Mouse (Mus musculus) hindbrain, embryonic 12.5 days (tissue): Measurements from ENCODE around the gene Tnfsf10. TPM values are rescaled to one million over a fixed set of nuclear protein-coding genes. Genes with fewer than 3 reads are reported as not detected.
"Not testable (repeated sequence)": the region's sequence is repeated elsewhere in the genome, so short reads cannot be mapped to it uniquely, and the experiment has no call there.

ENCODE experiments used
- ATAC-seq: fragments of 200-750 bp; cut with Nextera tagmentation; 2 replicates; pipeline ENCODE4 v1.8.0; 2017; ENCODE audit warnings: moderate TSS enrichment; ENCODE audit not compliant: low FRiP score
- H3K27ac ChIP-seq: fragments of 300-500 bp; sonication (generic); 2 replicates; pipeline ENCODE4 v1.5.1; 2016; ENCODE audit warnings: mild to moderate bottlenecking
- H3K27me3 ChIP-seq: fragments of 300-500 bp; sonication (generic); 2 replicates; pipeline ENCODE4 v1.6.1; 2016; ENCODE audit warnings: mild to moderate bottlenecking
- H3K36me3 ChIP-seq: fragments of 300-500 bp; sonication (generic); 2 replicates; pipeline ENCODE4 v1.6.1; 2016; ENCODE audit warnings: mild to moderate bottlenecking
- H3K4me1 ChIP-seq: fragments of 300-500 bp; sonication (generic); 2 replicates; pipeline ENCODE4 v1.6.1; 2016
- H3K4me2 ChIP-seq: fragments of 300-500 bp; sonication (generic); replicated peaks from 2 replicates; pipeline ENCODE4 v1.6.1; 2016; ENCODE audit warnings: mild to moderate bottlenecking
- H3K4me3 ChIP-seq: fragments of 300-500 bp; sonication (generic); 2 replicates; pipeline ENCODE4 v1.5.1; 2016; ENCODE audit warnings: mild to moderate bottlenecking
- H3K9ac ChIP-seq: fragments of 300-500 bp; sonication (generic); 2 replicates; pipeline ENCODE4 v1.6.1; 2016; ENCODE audit warnings: mild to moderate bottlenecking, moderate library complexity
- H3K9me3 ChIP-seq: fragments of 300-500 bp; sonication (generic); replicated peaks from 2 replicates; pipeline ENCODE4 v1.6.1; 2016; ENCODE audit warnings: mild to moderate bottlenecking
- WGBS: fragments of 180-500 bp; shearing (Covaris S2); methylation state at CpG from one replicate; pipeline ENCODE4 v1.1.7; 2016; 5-methylcytosine and 5-hydroxymethylcytosine counted together
- polyA plus RNA-seq: library from polyadenylated mRNA; unstranded; fragments of >200 nt; fragmentation: Nextera tagmentation; extraction: Ambion mirVana; gene quantifications from 2 replicates; pipeline ENCODE4 v1.2.1, GENCODE M21; 2016

Tnfsf10 gene
- polyA plus RNA-seq, 1 experiment from 2014 or later = not detected

DNA sequence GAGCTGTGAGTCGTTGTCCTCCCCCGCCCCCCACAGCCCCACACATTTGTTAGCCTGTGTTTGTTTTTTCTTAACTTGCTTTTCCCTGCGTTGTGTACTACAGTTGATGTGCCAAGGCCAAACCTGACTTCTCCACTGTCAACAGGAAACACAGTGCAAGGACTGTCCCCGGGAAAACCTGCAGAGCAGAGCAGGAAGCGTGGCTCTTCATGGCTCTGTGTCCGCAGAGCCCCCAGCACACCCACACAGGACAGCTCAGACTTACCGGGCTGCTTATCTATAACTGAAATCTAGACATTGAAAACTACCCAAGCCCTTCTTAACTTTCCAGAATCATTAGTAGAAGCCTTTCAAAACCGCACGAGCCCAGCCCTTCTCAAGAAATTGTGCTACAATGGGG lies 31.8 kb upstream of the Tnfsf10 start:
- peaks cover 5% of the 10 kb centered on the region for H3K4me1 ChIP-seq
- no peak overlapping the region for H3K9ac ChIP-seq
- 81% methylated on average over 9 of the region's 9 CpGs for WGBS
- H3K4me3 ChIP-seq = no peak overlapping the region
- H3K27ac ChIP-seq = no peak overlapping the region
- no peak overlapping the region for H3K4me2 ChIP-seq
- no peak for ATAC-seq
- 0 out of 2 replicates have a peak, but pooled peaks cover 4% of the 10 kb centered on the region for H3K27me3 ChIP-seq
- H3K36me3 ChIP-seq = no peaks in the 10 kb centered on the region
- no peaks in the 10 kb centered on the region for H3K9me3 ChIP-seq

DNA sequence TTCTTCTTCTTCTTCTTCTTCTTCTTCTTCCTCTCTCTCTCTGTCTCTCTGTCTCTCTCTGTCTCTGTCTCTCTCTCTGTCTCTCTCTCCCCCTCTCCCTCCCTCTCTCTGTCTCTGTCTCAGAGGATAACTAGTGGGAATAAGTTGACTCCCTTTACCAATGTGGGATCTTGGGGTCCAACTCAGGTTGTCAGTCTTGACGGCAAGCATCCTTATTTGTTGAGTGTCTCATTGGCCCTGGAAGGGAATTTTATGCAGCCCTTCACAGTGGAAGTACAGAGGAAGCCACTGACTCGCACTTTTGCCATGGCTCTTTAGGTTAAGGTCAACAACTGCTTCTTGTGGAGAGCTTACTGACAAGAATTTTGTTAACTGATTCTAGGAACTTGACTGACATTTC lies 28.5 kb upstream of the Tnfsf10 start:
- Histone ChIP-seq H3K9me3 (no peaks in the 10 kb centered on the region), H3K4me2 (no peak overlapping the region), H3K27ac (no peak overlapping the region), H3K27me3 (no peaks in the 10 kb centered on the region), H3K4me3 (no peak overlapping the region), H3K9ac (no peak overlapping the region), H3K36me3 (no peaks in the 10 kb centered on the region), H3K4me1 (no peaks in the 10 kb centered on the region; the same call in 1 of the 2 replicates)
- 72% methylated on average over 2 of the region's 2 CpGs for WGBS
- ATAC-seq = no peak

DNA sequence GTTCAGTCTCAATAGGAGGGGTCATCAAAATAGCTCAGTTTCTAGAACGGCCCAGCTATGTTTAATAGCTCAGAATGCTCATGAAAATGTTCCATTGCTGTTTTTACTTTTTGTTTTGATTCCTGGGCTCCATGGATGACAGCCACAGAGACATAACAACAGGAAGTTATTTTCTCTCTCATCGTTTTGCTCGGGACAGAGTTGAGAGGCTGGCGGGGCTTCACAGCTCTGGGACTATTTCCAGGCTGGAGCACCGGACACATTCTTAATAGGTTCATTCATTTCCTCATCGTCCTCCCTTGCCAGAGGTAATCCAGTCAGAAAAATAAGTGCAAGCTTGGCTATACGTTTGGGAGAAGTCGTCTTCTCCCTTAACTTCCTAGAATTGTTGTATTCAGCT lies 27.9 kb upstream of the Tnfsf10 start:
- 74% methylated on average over 8 of the region's 8 CpGs for WGBS
- H3K27ac ChIP-seq = no peak overlapping the region
- no peaks in the 10 kb centered on the region for H3K36me3 ChIP-seq
- H3K27me3 ChIP-seq = no peaks in the 10 kb centered on the region
- no peaks in the 10 kb centered on the region for H3K9me3 ChIP-seq
- no peak for ATAC-seq
- no peak overlapping the region for H3K4me2 ChIP-seq
- no peaks in the 10 kb centered on the region for H3K4me1 ChIP-seq
- no peak overlapping the region for H3K9ac ChIP-seq
- H3K4me3 ChIP-seq = no peak overlapping the region

DNA sequence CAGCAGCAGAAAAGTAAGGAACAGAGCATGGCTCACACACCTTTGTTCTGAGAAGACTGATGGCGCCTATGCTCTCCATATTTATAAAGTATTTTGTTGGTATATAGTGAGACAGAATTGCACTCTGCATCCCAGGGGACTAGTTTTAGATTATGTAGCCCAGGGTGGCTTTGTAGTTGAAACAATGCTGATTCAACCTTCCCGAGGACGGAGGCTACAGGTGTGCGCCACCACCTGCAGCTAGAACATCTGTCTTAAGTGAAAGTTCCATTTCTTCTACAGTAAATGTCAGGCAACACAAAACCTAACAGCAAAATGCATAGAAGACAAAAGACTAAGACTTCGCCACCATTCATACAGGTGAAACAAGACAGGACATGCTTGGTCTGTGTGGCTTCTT lies 26.5 kb upstream of the Tnfsf10 start:
- ATAC-seq = no peak
- 81% methylated on average over 5 of the region's 5 CpGs for WGBS
- no peak overlapping the region for H3K4me3 ChIP-seq

DNA sequence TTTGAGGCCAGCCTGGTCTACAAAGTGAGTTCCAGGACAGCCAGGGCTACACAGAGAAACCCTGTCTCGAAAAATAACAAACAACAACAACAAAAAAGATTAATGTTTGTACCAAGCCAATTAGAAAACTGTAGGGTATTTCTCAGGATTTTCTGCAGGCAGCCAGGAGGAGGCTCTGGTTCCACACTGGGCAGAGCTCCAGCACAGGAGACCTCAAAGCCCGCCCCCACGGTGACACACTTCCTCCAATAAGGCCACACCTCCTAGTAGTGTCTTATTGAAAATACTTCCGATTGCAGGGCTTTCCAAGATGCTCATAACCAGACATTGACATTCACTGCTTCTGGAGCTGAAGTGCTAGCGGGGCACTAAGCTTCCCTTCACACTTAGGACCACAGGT lies 25.9 kb upstream of the Tnfsf10 start:
- not testable (repeated sequence) for ATAC-seq, H3K9ac ChIP-seq, H3K4me3 ChIP-seq, H3K9me3 ChIP-seq, H3K27ac ChIP-seq, H3K4me2 ChIP-seq, H3K27me3 ChIP-seq, H3K36me3 ChIP-seq, H3K4me1 ChIP-seq
- 92% methylated on average over 5 of the region's 5 CpGs for WGBS

More for the DNA sequence above, 26.5 kb upstream of the Tnfsf10 start:
- Histone ChIP-seq H3K9me3 (no peaks in the 10 kb centered on the region), H3K4me2 (no peak overlapping the region), H3K36me3 (no peaks in the 10 kb centered on the region), H3K9ac (no peak overlapping the region), H3K4me1 (no peaks in the 10 kb centered on the region), H3K27me3 (no peaks in the 10 kb centered on the region), H3K27ac (no peak overlapping the region)

DNA sequence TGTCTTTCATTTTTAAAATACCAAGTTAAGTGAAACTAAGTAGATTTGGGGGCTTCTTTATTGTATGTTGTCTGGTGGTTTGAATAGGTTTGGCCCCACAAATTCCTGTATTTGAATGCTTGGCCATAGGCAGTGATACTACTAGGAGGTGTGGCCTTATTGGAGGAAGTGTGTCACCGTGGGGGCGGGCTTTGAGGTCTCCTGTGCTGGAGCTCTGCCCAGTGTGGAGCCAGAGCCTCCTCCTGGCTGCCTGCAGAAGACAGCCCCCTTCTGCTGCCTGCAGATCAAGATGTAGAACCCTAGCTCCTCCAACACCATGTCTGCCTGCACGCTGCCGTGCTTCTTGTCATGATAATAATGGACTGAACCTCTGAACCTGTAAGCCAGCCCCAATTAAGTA lies 25.4 kb upstream of the Tnfsf10 start:
- H3K9me3 ChIP-seq, ATAC-seq, H3K4me2 ChIP-seq, H3K27ac ChIP-seq, H3K27me3 ChIP-seq, H3K36me3 ChIP-seq, H3K9ac ChIP-seq, H3K4me3 ChIP-seq, H3K4me1 ChIP-seq: not testable (repeated sequence)
- 81% methylated on average over 4 of the region's 4 CpGs for WGBS

DNA sequence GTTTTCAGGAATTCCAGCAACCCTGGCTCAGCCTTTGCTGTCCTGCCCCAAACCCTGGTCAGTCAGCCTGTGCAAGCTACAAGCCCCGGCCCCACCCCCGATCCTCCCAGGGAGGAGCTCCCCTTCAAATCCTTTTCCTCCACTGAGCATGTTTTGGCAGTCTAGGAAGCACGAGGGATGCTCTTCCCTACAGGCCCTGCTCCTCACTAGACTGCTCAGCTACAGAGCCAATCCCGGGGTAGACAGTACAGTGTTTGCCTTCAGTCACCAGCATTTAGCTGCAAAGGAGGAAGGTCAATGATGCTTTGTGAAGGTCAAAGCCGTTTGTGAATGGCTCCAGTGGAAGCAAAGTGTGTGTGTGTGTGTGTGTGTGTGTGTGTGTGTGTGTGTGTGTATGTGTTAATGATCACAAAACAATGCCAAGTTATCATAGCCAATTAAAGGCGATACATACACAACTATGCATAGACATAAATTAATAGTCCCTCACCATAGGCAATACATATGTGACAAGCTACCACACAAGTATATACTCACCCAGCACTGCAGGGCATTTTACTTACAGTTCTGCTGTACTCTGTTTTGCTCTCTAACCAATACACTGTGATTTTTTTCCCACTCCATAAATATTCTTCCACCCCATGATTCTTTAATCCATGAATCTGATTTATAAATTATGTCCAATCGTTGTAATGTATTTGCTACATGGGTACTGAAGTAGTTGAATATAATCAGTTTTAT lies 23.0 kb upstream of the Tnfsf10 start:
- 0 out of 2 replicates have a peak overlapping the region, but pooled peaks have one; percentile 2 for H3K9ac ChIP-seq
- 67% methylated on average over 7 of the region's 7 CpGs for WGBS
- H3K9me3 ChIP-seq = no peaks in the 10 kb centered on the region
- H3K4me3 ChIP-seq = no peak overlapping the region
- H3K36me3 ChIP-seq = no peaks in the 10 kb centered on the region
- H3K4me2 ChIP-seq = no peak overlapping the region
- H3K4me1 ChIP-seq = no peaks in the 10 kb centered on the region
- ATAC-seq = no peak
- H3K27me3 ChIP-seq = no peaks in the 10 kb centered on the region
- H3K27ac ChIP-seq = no peak overlapping the region

DNA sequence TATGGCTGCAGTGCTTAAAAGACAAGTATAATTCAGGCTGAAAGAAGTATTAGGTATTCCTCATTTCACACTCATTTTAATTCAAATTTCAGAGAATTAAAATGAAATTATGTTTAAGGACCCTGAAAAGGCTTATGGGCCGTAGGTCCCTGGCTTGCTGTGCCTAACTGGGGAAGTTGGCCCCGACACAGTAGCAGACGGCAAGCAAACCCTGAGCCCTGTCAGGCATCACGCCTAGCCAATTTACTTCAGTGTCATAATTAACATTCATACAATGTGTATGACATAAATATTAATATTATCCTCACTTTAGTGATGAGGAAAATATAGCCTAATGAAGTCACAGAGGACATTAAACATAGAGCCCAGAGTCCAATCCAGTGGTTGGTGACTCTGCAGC lies 16.4 kb upstream of the Tnfsf10 start:
- Histone ChIP-seq H3K36me3 (no peaks in the 10 kb centered on the region), H3K27ac (no peak overlapping the region), H3K9ac (no peak overlapping the region), H3K4me2 (no peak overlapping the region), H3K4me3 (no peak overlapping the region), H3K4me1 (no peaks in the 10 kb centered on the region), H3K9me3 (no peaks in the 10 kb centered on the region), H3K27me3 (no peaks in the 10 kb centered on the region)
- no peak for ATAC-seq
- 84% methylated on average over 4 of the region's 4 CpGs for WGBS

DNA sequence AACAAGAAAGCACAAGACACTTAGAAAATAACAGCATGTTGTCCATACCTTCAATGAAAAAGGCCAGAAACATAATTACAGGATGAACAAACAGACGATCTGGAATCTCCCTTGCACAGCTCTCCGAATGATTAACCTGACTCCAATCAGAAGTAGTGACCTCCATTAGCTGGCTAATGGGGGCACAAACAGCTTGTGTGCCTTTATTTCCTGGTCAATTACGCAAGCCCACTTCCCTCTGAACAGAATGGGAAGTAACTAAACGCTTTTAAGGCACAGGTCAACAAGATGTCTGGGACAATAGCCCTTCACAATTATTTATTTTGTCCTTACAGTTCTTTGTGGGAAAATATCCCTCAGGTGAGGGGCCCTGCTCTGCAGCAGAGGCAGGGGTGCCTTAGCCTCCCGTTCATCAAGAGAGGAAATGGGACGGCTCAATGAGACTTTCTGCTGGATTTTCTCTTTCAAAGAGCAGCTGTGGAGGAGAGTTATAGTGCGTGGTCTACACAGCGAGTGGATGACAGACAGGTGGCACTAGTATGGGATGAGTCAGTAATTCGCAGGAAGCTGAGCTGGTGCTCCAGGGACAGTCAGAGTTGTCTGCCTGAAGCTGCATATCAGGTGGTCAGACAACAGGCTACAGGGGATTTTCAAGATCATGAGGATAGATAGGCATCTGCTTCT lies 14.3 kb upstream of the Tnfsf10 start:
- no peaks in the 10 kb centered on the region for H3K27me3 ChIP-seq
- WGBS = 76% methylated on average over 9 of the region's 9 CpGs
- no peak overlapping the region for H3K9ac ChIP-seq
- H3K4me1 ChIP-seq = no peaks in the 10 kb centered on the region
- no peak overlapping the region for H3K4me2 ChIP-seq
- H3K4me3 ChIP-seq = no peak overlapping the region
- no peaks in the 10 kb centered on the region for H3K9me3 ChIP-seq
- H3K27ac ChIP-seq = no peak overlapping the region
- no peak for ATAC-seq
- H3K36me3 ChIP-seq = no peaks in the 10 kb centered on the region

DNA sequence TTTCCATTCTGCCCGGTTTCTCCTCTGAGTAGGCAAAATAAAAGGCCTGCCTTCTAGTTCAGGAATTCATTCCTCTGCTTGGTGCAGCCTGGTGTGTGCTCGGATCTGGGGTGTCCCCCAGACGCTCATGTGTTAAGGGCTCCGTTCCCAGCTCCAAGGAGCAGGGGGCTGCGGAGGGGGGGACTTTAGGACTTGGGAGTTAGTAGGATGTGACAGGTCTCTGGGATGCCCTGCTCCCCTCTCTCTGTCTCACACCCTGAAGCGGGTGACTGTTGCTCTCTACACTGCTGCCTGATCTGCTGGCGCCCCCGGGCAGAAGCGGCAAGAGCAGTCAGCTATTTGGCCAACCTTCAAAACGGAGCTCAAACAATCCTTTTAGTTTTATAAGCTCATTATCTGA lies 10.0 kb upstream of the Tnfsf10 start:
- H3K9me3 ChIP-seq = no peaks in the 10 kb centered on the region
- H3K27me3 ChIP-seq = no peaks in the 10 kb centered on the region
- H3K4me1 ChIP-seq = no peaks in the 10 kb centered on the region
- H3K27ac ChIP-seq = no peak overlapping the region
- no peak for ATAC-seq
- no peaks in the 10 kb centered on the region for H3K36me3 ChIP-seq
- 83% methylated on average over 10 of the region's 10 CpGs for WGBS
- no peak overlapping the region for H3K4me2 ChIP-seq
- H3K4me3 ChIP-seq = no peak overlapping the region
- no peak overlapping the region for H3K9ac ChIP-seq

DNA sequence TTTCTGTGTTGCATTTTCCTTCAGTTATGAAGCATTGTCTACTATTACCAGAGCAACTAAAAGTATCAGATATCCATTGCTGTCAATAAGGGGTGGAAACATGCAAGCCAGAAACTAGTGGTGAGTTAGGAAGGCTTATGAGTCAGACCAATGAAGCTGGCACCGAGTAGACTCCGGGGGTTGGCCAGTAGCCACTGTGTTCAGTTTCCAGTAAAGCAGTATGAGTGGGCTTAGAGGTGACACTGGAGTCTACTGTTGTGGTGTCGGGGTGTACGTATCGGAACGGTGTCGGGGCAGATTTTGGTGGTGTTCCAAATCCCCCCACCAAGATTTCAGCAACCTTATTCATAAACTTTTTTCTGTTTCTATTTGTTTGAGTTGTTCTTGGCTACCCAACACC lies 5.9 kb upstream of the Tnfsf10 start:
- H3K36me3 ChIP-seq = no peaks in the 10 kb centered on the region
- no peak overlapping the region for H3K4me3 ChIP-seq
- H3K27me3 ChIP-seq = no peaks in the 10 kb centered on the region
- no peak overlapping the region for H3K9ac ChIP-seq
- no peak for ATAC-seq
- H3K27ac ChIP-seq = no peak overlapping the region
- no peaks in the 10 kb centered on the region for H3K4me1 ChIP-seq
- WGBS = 96% methylated on average over 7 of the region's 7 CpGs
- no peaks in the 10 kb centered on the region for H3K9me3 ChIP-seq
- H3K4me2 ChIP-seq = no peak overlapping the region

DNA sequence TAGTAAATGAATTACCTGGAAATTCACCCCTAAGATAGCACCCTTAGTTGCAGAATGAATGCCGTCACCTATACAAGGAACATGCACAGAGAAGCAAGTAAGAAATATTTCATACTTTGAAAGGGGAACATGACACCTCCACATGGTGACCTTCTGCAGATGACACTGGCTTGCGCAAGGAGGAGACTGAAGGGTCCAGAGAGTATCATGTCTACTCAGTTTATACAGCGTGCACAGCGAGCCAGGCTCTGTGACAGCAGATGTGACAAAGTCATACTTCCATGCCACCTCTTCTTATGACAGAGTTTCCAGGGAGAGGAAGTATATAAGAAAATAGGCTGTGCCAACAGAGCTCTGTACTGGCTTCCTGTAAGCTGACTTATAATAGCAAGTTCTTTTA lies 5.4 kb upstream of the Tnfsf10 start:
- H3K4me2 ChIP-seq = no peak overlapping the region
- no peaks in the 10 kb centered on the region for H3K36me3 ChIP-seq
- H3K4me3 ChIP-seq = no peak overlapping the region
- H3K9me3 ChIP-seq = no peaks in the 10 kb centered on the region
- H3K9ac ChIP-seq = no peak overlapping the region
- 86% methylated on average over 4 of the region's 4 CpGs for WGBS
- H3K4me1 ChIP-seq = no peaks in the 10 kb centered on the region
- no peak for ATAC-seq
- no peak overlapping the region for H3K27ac ChIP-seq
- H3K27me3 ChIP-seq = no peaks in the 10 kb centered on the region
